Mouse (Mus musculus): ENCODE data around the gene Adh5.
"Not testable (repeated sequence)": the region's sequence is repeated elsewhere in the genome, so short reads cannot be mapped to it uniquely, and the experiment has no call there.

Adh5 gene

DNA sequence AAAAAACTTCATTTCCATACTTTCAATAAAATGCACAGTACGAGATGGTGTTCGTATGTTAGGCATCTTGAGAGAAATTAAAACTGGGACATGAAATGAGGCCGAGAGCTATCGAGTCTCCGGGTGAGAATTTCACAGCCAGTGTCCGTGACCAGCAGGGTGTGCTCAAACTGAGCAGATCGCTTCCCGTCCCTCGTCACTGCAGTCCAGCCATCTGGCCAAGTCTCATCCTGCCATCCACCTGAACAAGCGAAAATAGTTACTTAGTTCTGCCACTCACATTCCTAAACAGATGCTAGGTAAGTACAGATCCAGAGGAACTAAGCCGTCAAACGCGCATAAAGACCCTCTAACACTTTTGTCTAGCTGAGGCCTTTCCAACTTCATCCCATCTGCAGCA is 17.4 kb downstream of the Adh5 start:
- peak; percentile 88 for DNase-seq (ENCODE audit: low read depth, low spot score)

DNA sequence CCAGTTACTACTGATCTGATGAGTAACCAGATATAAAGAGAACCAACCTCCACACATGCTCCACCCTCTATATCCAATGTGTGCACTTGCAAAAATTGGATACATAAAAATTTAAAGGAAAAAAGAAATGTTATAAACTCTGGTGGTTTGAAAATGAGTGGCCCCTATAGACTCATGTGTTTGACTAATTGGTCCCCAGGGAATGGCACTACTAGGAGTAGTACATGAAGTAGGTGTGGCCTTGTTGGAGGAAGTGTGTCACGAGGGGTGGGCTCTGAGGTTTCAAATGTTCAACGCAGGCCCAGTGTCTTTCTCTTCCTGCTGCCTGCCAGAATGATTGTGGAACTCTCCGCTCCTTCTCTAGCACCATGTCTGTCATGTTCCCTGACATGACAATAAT is 18.9 kb downstream of the Adh5 start:
- no peak for DNase-seq (ENCODE audit: low read depth, low spot score)

GRCm38 (mm10) chr3:138463137-138463536 is 20.2 kb downstream of the Adh5 start:
- DNase-seq (ENCODE audit: low read depth, low spot score): peak; percentile 76

- DNase-seq (ENCODE audit: low read depth, low spot score): no peak
Observed at GRCm38 (mm10) chr3:138463807-138464206, 20.9 kb downstream of the Adh5 start.

- DNase-seq (ENCODE audit: low read depth, low spot score): no peak
Observed at GRCm38 (mm10) chr3:138464573-138465147, 21.8 kb downstream of the Adh5 start.

- not testable (repeated sequence) for DNase-seq (ENCODE audit: low read depth, low spot score)
Observed at GRCm38 (mm10) chr3:138466656-138467055, 23.8 kb downstream of the Adh5 start.

GRCm38 (mm10) chr3:138471066-138471465 is 28.2 kb downstream of the Adh5 start:
- no peak for DNase-seq (ENCODE audit: low read depth, low spot score)

DNA sequence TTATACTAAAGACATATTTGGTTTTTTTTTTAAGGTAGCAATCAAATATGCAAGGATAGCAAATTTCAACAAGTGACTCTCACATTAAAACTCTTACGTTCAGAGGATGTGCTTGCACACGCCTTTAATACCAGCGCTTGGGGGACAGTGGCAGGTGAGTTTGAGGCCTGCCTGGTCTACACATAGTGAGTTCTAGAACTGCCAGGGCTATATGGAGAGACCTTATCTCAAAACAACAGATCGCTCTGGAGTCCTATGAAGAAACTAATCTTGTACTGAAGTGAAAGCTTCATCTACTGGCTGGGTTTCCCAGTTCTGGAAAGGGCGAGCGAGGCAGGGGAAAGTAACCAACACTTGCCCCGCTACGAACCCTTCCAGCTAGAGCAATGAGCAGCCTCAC is 36.6 kb downstream of the Adh5 start:
- no peak for DNase-seq (ENCODE audit: low read depth, low spot score)

DNA sequence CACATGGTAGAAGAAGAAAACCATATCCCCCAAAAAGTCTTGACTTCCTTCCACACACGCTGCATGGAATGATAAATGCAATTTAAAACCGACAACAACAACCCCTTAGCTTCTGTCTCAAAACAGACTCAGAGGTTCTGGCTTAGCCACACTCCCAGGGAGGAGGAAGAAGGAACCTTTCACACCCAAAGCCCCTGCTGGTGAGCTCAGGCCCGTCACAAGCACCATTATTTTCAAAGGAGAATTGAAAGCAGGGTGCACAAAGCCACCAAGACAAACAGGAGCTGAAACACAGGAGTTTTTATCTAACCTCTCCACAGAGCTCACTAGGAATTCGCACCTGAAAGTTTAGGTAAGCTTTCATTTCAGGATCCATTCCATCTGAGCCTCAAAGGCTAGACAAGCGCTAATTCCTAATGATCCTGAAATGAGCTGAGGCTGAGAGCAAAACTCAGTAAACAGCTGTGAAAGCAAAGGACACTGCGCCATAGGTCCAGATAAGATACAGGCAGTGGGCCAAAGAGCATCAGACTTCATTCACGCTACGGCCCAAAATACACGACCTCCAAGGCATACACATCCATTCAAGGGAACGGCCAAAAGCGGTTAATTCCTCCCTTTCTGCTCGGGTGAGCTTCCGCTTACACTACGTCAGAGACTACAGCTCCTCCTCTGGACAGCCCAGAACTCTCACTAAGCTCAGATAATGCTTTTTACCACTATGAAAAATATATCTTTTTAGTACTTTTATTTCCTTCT is 38.8 kb downstream of the Adh5 start:
- DNase-seq (ENCODE audit: low read depth, low spot score): no peak

DNA sequence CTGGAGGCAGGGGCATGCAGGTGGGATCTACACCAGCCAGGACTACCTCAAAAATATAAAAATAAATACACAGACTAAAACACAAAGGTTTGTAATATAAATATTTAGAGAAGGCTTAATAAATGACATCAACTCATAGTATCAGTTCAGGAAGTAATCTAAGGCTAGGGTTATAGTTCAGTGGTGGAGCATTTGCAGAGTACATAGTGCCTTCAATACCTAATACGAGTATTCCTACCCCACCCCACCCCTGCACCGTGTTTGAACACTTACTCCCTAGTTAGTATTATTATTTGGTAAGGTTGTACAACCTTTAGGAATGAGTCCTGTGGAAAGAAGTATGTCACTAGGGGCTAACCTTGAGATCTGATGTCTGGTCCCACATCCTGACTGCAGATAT is 40.3 kb downstream of the Adh5 start:
- DNase-seq (ENCODE audit: low read depth, low spot score): no peak

DNA sequence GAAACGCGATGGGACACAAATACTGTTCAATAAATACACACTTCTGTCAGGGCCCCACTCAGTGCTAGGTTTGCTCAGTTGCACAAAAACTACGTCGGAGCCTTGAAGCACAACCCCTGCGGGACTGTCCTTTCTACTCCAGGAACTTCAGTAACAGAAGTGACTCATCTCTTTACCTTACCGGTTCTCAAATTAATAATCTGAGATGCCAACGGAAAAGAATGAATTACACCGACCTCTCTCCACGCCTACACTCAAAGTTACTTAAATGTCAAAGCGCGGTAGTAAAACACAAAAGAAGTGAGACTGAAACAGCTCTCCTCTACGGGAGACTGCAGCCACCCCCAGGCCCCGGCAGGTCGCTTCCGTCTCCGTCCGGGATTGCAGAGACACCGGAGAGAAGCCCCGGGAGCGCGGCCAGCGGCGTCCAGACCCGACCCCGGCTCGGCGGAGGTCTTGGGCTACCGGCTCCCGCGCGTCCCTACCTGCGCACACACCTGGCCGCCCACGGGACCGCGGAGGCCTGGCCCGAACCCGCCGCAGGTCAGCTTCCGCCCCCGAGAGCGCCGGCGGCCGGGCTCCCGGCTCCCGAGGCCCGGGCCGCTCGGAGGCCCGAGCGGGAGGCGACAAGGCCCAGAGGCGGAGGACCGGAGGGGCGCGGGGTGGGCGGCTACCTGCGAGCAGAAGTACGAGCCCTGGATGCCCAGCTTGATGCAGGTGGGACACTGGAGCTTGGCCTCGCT is 45.9 kb downstream of the Adh5 start:
- DNase-seq (ENCODE audit: low read depth, low spot score): peak; percentile 20

DNA sequence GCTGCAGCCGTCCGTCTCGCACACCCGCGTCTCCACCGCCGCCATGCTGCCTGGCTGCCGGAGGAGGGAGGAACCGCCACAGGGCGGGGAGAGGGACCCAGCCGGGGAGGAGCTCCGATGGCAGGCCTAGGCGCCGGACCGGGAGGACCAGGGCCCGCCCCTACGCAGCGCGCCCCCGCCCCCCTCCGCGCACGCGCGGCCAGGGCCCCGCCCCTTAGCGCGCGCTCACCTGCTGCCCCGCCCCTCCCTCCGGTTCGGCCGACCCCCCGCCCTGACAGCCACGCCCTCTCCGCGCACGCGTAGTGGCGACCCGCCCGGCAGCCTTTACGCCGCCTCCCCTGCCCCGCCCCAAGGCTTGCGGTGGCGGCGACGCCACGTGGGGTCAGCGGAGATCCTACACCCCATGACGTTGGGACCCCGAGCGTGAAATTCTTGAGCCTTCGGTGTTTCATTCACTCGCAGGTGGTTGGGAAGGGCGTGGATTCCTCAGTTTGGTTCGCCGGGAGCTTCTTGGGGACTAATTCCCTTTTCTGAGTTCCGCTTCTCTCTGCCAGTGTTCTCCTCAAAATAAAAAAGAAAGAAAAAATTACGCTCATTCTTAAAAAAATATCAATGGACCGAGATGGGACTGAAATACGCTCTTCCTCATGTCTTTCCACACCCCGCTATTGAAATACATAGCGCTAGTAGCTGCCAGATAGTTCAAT is 46.6 kb downstream of the Adh5 start, which contains the start of gene Metap1:
Gene Metap1, minus strand, starts transcription at position 189 of the 707 bp plus-strand sequence.
- DNase-seq (ENCODE audit: low read depth, low spot score): peak; percentile 96

GRCm38 (mm10) chr3:138490034-138490337 is 47.1 kb downstream of the Adh5 start:
- peak; percentile 7 for DNase-seq (ENCODE audit: low read depth, low spot score)

DNA sequence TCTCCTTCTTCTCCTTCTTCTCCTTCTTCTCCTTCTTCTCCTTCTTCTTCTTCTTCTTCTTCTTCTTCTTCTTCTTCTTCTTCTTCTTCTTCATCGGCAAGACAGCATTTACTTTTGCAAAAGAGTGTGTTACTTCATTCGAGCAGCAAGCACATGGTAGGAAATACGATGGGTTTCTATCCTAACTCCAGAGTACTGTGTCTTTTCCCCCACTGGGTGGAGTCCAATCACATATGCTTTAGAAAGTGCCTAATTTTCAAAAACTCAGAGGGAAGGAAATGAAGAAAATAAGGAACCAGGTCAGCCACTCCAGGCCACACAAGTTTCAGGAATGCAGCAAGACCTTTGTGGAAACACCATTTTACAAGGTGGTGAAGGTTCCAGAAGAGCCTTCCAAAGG is 50.8 kb downstream of the Adh5 start:
- no peak for DNase-seq (ENCODE audit: low read depth, low spot score)

DNA sequence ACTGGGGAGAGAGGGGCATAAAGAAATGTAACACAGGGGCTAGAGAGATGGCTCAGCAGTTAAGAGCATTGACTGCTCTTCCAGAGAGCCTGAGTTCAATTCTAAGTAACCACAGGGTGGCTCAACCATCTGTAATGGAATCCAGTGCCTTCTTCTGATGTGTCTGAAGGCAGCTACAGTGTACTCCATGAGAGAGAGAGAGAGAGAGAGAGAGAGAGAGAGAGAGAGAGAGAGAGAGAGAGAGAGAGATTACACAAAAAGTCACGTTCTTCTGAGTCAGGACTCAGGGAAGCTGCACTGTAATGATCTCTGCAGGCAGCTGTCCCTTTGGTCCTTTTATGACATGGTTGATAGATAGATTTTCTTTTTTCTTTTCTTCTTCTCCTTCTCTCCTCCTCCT is 51.7 kb downstream of the Adh5 start:
- DNase-seq (ENCODE audit: low read depth, low spot score): no peak

DNA sequence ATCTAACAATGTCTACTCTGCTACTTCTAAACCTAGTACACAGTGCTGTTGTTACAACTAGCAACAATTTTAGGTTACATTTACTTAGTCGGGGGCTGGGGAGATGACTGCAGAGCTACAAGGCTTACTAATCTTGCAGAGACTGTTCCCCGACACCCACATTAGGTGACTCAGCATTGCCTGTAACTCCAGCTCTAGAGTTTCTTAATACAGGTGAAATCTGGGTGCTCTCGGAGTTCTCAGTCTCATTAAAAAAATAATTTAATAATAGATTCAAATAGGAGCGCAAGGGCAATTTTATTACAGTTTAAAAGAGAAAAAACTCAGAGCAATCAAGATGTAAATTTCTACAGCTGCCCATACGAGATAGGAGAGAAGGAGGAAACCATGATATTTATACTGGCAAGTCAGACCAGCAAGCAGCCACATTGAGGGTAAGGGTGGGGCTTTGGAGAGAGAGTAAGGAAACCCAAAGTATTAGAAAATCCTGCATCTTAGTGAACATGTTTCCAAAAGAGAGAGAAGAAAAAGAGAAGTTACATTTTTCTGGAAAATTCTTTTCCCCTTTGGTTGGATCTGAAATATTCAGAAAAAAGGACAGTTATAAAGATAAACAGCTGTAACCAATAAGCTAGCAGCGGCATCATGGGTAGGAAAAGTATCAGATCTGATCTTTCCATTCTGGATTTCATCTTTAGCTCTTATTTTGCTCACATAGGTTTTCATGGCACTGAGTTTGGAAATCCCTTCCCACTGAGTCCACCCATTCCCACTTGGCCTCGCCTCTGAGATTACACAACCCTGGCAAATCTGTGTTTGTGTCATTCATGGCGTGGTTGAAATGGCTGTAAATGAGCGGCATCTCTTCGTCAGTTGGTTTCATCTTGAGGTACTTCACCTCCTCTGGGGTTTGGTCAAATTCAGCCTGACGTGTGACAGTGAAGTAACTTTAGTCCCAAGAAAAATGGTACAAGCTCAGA is 52.6 kb downstream of the Adh5 start:
- DNase-seq (ENCODE audit: low read depth, low spot score): peak; percentile 84

DNA sequence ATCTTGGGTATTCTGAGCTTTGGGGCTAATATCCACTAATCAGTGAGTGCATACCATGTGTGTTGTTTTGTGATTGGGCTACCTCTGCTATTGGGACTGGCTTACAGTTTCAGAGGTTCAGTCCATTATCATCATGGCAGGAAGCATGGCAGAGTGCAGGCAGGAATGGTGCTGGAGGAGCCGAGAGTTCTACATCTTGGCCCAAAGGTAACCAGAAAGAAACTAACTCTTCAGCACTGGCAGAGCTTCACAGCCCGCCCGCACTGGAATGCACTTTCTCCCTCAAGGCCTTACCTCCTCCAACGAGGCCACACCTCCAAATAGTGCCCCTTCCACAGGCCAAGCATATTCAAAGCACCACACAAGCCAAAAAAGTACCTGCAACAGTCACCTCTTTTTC is 55.8 kb downstream of the Adh5 start:
- no peak for DNase-seq (ENCODE audit: low read depth, low spot score)

DNA sequence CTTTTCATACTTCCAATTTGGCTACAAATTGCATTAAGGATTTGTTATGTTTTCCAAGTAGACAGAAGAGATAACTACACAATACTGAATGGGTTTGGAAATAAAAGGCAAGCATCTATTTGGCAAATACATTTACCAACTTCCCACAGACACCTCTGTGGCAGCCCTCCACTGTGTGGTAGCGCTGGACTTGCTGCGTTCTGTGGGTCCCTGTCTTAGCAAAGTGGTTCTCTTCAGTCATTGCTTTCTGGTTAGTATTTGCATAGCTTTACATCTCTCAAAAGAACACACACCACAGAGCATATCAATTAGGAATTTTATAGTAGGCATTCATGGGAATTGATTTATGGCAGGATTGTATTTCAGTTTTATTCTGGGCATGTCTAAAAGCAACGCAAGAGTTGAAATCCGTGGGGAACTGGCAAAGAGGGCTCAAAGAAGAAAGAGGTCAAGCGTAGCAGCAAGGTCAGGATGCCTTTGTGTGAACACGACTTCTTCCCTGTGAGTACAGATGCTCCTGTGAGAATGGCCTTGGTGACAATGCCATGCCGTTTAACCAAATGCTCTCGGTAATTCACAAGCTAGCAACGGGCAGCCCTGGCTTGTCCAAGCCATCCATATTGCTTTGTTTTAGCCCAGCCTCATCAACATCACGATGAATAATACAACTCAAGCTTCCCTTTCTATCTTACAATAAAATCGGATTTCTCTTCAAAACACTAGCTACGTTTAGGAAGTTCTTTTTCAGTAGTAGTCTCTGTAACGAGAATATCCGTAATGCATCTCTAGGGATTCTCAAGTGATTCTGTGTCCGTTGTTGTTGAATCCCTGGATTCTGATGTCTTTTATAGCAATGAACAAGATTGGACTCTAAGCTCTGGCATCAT is 57.2 kb downstream of the Adh5 start:
- no peak for DNase-seq (ENCODE audit: low read depth, low spot score)

- DNase-seq (ENCODE audit: low read depth, low spot score): no peak
Observed at GRCm38 (mm10) chr3:138503754-138504153, 60.9 kb downstream of the Adh5 start.
